21 mouse cellular contexts compared by ENCODE assay signal in the genomic region with DNA sequence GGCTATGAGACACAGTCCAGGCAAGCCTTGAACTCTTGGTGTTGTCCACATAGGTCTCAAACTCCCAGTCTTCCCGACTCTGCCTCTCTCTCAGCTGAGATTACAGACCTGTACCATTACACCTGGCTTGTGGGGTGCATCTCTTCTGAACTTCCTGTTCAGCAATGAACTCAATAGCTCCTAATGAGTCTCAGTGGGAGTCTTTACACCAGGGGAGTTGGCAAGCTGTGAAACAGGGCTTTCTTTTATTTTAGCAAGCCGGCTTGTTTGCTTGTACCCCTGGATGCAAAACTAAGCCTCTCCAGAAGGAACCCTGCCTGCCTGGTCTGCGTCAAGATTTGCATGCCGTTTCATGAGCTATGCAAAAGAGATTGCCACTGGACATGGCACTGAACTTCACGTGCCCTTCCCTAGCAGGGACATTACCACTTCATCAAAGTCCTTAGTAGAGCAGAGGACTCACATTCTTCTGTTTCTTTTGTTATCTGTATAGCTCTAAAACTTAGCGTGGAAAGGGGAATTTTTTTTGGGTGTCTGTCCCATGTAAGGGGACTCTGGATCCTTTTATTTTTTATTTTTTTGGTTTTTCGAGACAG.
"Had no signal": no experiment of that assay in that cellular context is flagged by ENCODE, and none has a peak within 500 bp of the region (broad histone marks: within the 10 kb centered on the region; RNA-seq: fewer than 3 reads in every experiment).

No protein-coding gene starts in this region.

- H3K4me1 ChIP-seq: midbrain, embryonic 12.5 days had no signal

- H3K4me3 ChIP-seq: lung, embryonic 15.5 days; megakaryocyte, embryonic 14.5 days; midbrain, embryonic 12.5 days; myocyte; neural tube, embryonic 13.5 days; neural tube, embryonic 15.5 days had no signal

- ATAC-seq: liver, postnatal 0 days; lung, postnatal 0 days; midbrain, embryonic 16.5 days had no signal

- H3K27ac ChIP-seq: lung, embryonic 15.5 days; midbrain, embryonic 12.5 days; neural tube, embryonic 13.5 days; neural tube, embryonic 15.5 days had no signal

- H3K27me3 ChIP-seq: lung, embryonic 15.5 days; megakaryocyte, embryonic 14.5 days; midbrain, embryonic 12.5 days; neural tube, embryonic 13.5 days; neural tube, embryonic 15.5 days had no signal

- DNase-seq: liver, postnatal 0 days; lung, adult 2 months; lung, postnatal 14 days; lung, postnatal 36 days; midbrain, embryonic 14.5 days; retina, postnatal 1 day; right cerebral cortex, adult 18-20 months; right cerebral cortex, postnatal 25 days; right cerebral cortex, postnatal 4 days; spleen, adult 18-20 months; thymus, adult 18-20 months; thymus, postnatal 14 days; thymus, postnatal 36 days had no signal

- H3K4me2 ChIP-seq: lung, embryonic 15.5 days; midbrain, embryonic 12.5 days; neural tube, embryonic 13.5 days; neural tube, embryonic 15.5 days had no signal

- H3K9me3 ChIP-seq: lung, embryonic 15.5 days; midbrain, embryonic 12.5 days; neural tube, embryonic 13.5 days; neural tube, embryonic 15.5 days had no signal

- H3K36me3 ChIP-seq: lung, embryonic 15.5 days; midbrain, embryonic 12.5 days; neural tube, embryonic 13.5 days; neural tube, embryonic 15.5 days had no signal

- H3K9ac ChIP-seq: liver, postnatal 0 days; lung, embryonic 15.5 days; midbrain, embryonic 12.5 days; neural tube, embryonic 13.5 days; neural tube, embryonic 15.5 days had no signal
